Mouse (Mus musculus) heart, adult 2 months (tissue): ENCODE measurements around the gene Taar8c. TPM values are rescaled to one million over a fixed set of nuclear protein-coding genes. Genes with fewer than 3 reads are reported as not detected.
"Not testable (repeated sequence)": the region's sequence is repeated elsewhere in the genome, so short reads cannot be mapped to it uniquely, and the experiment has no call there.

Experiments used
- DNase-seq, 2 experiments: peaks; one replicate each; pipeline ENCODE4 v3.0.0; 2021
- H3K27ac ChIP-seq: fragments of 200-600 bp; 2 replicates; pipeline ENCODE4 v1.8.1; 2022
- H3K27me3 ChIP-seq: fragments of 200-500 bp; 2 replicates; pipeline ENCODE4 v1.6.1; 2012; ENCODE audit warnings: mild to moderate bottlenecking, low read length, inconsistent platforms, mixed read lengths; ENCODE audit not compliant: control insufficient read depth, insufficient read depth
- H3K36me3 ChIP-seq: fragments of 200-500 bp; 2 replicates; pipeline ENCODE4 v1.6.1; 2012; ENCODE audit warnings: low read length, inconsistent platforms; ENCODE audit not compliant: control insufficient read depth, insufficient read depth
- H3K4me1 ChIP-seq: fragments of 200-500 bp; 2 replicates; pipeline ENCODE4 v1.6.1; 2011; ENCODE audit warnings: low read length; ENCODE audit not compliant: control insufficient read depth, insufficient read depth
- H3K4me3 ChIP-seq: fragments of 200-600 bp; 2 replicates; pipeline ENCODE4 v1.8.1; 2022
- H3K79me2 ChIP-seq: fragments of 200-500 bp; replicated peaks from 2 replicates; pipeline ENCODE4 v1.6.1; 2012; ENCODE audit warnings: mild to moderate bottlenecking, inconsistent platforms, low read length, moderate library complexity, mixed read lengths; ENCODE audit not compliant: control insufficient read depth, insufficient read depth
- H3K9ac ChIP-seq: fragments of 200-500 bp; 2 replicates; pipeline ENCODE4 v1.6.1; 2012; ENCODE audit warnings: low read depth, mild to moderate bottlenecking, control low read depth, inconsistent platforms, low read length, mixed read lengths
- CTCF ChIP-seq: fragments of 200-600 bp; IDR thresholded peaks from 2 replicates; pipeline ENCODE4 v1.8.1; 2022; ENCODE audit warnings: antibody characterized with exemption, mild to moderate bottlenecking, moderate library complexity
- EP300 ChIP-seq: fragments of 200-500 bp; IDR thresholded peaks from 2 replicates; pipeline ENCODE4 v1.6.1; 2011; ENCODE audit warnings: low read depth, low read length, control low read depth; ENCODE audit not compliant: insufficient read depth
- POLR2A ChIP-seq: fragments of 200-500 bp; IDR thresholded peaks from 2 replicates; pipeline ENCODE4 v1.6.1; 2011; ENCODE audit warnings: mild to moderate bottlenecking, low read depth, low read length, control low read depth; ENCODE audit not compliant: insufficient read depth
- WGBS: fragments of 180-500 bp; shearing (Covaris S2); methylation state at CpG from one replicate; pipeline ENCODE4 v1.1.7; 2018; 5-methylcytosine and 5-hydroxymethylcytosine counted together
- intact Hi-C: fragments of 180-260 bp; cut with DNase I; formaldehyde crosslinking; loops from one replicate; pipeline ENCODE4 v1.15.1; 2025
- polyA plus RNA-seq: library from polyadenylated mRNA; depleted of rRNA; stranded (reverse); fragments of >200 nt; gene quantifications from 2 replicates; pipeline ENCODE4 v1.2.3, GENCODE M21; 2012; rRNA removed
- total RNA-seq, 2 experiments: library from RNA; stranded (reverse); gene quantifications; 2 replicates each; pipeline ENCODE4 v1.2.3; 2021

Taar8c gene
- total and polyA plus RNA-seq, 3 experiments: not detected

- intact Hi-C loops: no loop called here
- H3K79me2 ChIP-seq: no peaks in the 10 kb centered on the region
Observed at GRCm38 (mm10) chr10:24085936-24086335, 15.8 kb downstream of the Taar8c start.

DNA sequence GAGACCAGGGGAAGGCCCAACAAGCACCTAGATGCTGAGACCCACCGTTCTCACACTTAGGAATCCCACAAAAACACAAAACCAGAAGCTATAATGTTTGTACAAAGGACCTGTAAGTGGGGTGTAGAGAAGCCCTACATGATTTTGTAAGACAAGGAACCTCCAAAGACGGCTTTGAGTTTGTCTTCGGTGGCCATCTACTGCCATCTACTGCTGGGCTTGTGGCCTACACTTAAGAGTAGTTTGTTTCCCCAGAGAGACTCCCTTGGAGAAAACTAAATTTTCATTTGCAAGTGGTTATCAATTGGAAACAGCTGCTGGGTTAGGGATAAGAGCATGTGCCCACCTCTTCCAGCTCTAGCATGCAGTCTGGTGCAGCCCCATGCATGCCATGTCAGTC is 21.5 kb downstream of the Taar8c start:
- peak; percentile 73 for TF ChIP-seq CTCF
- TF ChIP-seq EP300: no peak
- Histone ChIP-seq H3K79me2 (no peaks in the 10 kb centered on the region), H3K27ac (no peak overlapping the region), H3K4me1 (no peaks in the 10 kb centered on the region), H3K36me3 (no peaks in the 10 kb centered on the region), H3K27me3 (no peaks in the 10 kb centered on the region), H3K4me3 (no peak overlapping the region), H3K9ac (no peak overlapping the region)
- peak; percentile 15 to 32 for DNase-seq
- 43% methylated on average over 3 of the region's 3 CpGs for WGBS
- intact Hi-C loops: loop anchor here (2.0 kb wide), 1 partner anchor 101 kb away; no protein-coding TSS in a partner anchor

More at GRCm38 (mm10) chr10:24085936-24086335, 15.8 kb downstream of the Taar8c start:
- Histone ChIP-seq H3K4me3 (no peak overlapping the region), H3K27ac (no peak overlapping the region), H3K27me3 (no peaks in the 10 kb centered on the region), H3K4me1 (no peaks in the 10 kb centered on the region; the same call in 1 of the 2 replicates), H3K9ac (no peak overlapping the region), H3K36me3 (no peaks in the 10 kb centered on the region)
- DNase-seq: no peak
- TF ChIP-seq CTCF (no peak), EP300 (no peak), POLR2A (no peak)
- WGBS: 76% methylated on average over 5 of the region's 5 CpGs

GRCm38 (mm10) chr10:24076200-24076599 is 25.5 kb downstream of the Taar8c start, which contains the start of gene Taar8a:
TSS of gene Taar8a (plus strand) at chr10:24076500.
- WGBS: 85% methylated on average over 2 of the region's 4 CpGs
- H3K4me3 ChIP-seq, H3K27ac ChIP-seq, intact Hi-C loops, H3K27me3 ChIP-seq, H3K9ac ChIP-seq, DNase-seq, H3K36me3 ChIP-seq, H3K79me2 ChIP-seq, H3K4me1 ChIP-seq: not testable (repeated sequence)

GRCm38 (mm10) chr10:24074751-24075150 is 27.0 kb downstream of the Taar8c start:
- WGBS: 31% methylated on average over 2 of the region's 2 CpGs
- intact Hi-C loops, H3K9ac ChIP-seq, H3K36me3 ChIP-seq, H3K79me2 ChIP-seq, H3K27me3 ChIP-seq, DNase-seq, H3K4me3 ChIP-seq, H3K27ac ChIP-seq, H3K4me1 ChIP-seq: not testable (repeated sequence)

- 71% methylated on average over 3 of the region's 3 CpGs for WGBS
- Histone ChIP-seq H3K4me1 (no peaks in the 10 kb centered on the region), H3K36me3 (no peaks in the 10 kb centered on the region), H3K4me3 (no peak overlapping the region), H3K9ac (no peak overlapping the region), H3K27me3 (no peaks in the 10 kb centered on the region), H3K79me2 (no peaks in the 10 kb centered on the region), H3K27ac (no peak overlapping the region)
- no peak for DNase-seq
- intact Hi-C loops: no loop called here
- TF ChIP-seq POLR2A (no peak), EP300 (no peak), CTCF (no peak)
Observed at GRCm38 (mm10) chr10:24058986-24059385, 42.7 kb downstream of the Taar8c start.

- WGBS: 41% methylated on average over 5 of the region's 5 CpGs
Observed at GRCm38 (mm10) chr10:24052039-24052438, 49.7 kb downstream of the Taar8c start.

More at GRCm38 (mm10) chr10:24052039-24052438, 49.7 kb downstream of the Taar8c start:
- no peaks in the 10 kb centered on the region for H3K79me2 ChIP-seq
- H3K36me3 ChIP-seq: no peaks in the 10 kb centered on the region
- no peak overlapping the region for H3K4me3 ChIP-seq
- H3K9ac ChIP-seq: no peak overlapping the region
- H3K27me3 ChIP-seq: no peaks in the 10 kb centered on the region
- no peak for DNase-seq
- TF ChIP-seq POLR2A (no peak), EP300 (no peak), CTCF (no peak)
- intact Hi-C loops: no loop called here
- no peak overlapping the region for H3K27ac ChIP-seq
- no peaks in the 10 kb centered on the region for H3K4me1 ChIP-seq

Other genes starting within 250 kb of the Taar8c start
- under 1 TPM; 0.30 to 0.31 TPM for gene Vnn1, start 207.2 kb downstream of the Taar8c start, total RNA-seq
- 0.62 and 0.67 TPM in 2 replicates for gene Vnn1, start 207.2 kb downstream of the Taar8c start, polyA plus RNA-seq
- gene Taar1, start 181.6 kb downstream of the Taar8c start, total RNA-seq: not detected
- gene Taar1, start 181.6 kb downstream of the Taar8c start, polyA plus RNA-seq: not detected in 2 replicates
- not detected for gene Taar2, start 163.3 kb downstream of the Taar8c start, total RNA-seq
- gene Taar2, start 163.3 kb downstream of the Taar8c start, polyA plus RNA-seq: not detected in 2 replicates
- gene Taar3, start 152.4 kb downstream of the Taar8c start, total RNA-seq: not detected
- gene Taar3, start 152.4 kb downstream of the Taar8c start, polyA plus RNA-seq: not detected in 2 replicates
- not detected for gene Taar4, start 141.4 kb downstream of the Taar8c start, total RNA-seq
- gene Taar4, start 141.4 kb downstream of the Taar8c start, polyA plus RNA-seq: not detected in 2 replicates
- not detected for gene Taar5, start 131.2 kb downstream of the Taar8c start, total RNA-seq
- not detected in 2 replicates for gene Taar5, start 131.2 kb downstream of the Taar8c start, polyA plus RNA-seq
- not detected for gene Taar6, start 116.3 kb downstream of the Taar8c start, total RNA-seq
- not detected in 2 replicates for gene Taar6, start 116.3 kb downstream of the Taar8c start, polyA plus RNA-seq
- not detected for gene Taar7a, start 108.4 kb downstream of the Taar8c start, total RNA-seq
- gene Taar7a, start 108.4 kb downstream of the Taar8c start, polyA plus RNA-seq: not detected in 2 replicates
- gene Taar7b, start 102.0 kb downstream of the Taar8c start, total RNA-seq: not detected
- not detected in 2 replicates for gene Taar7b, start 102.0 kb downstream of the Taar8c start, polyA plus RNA-seq
- not detected for gene Taar7d, start 74.7 kb downstream of the Taar8c start, total RNA-seq
- not detected in 2 replicates for gene Taar7d, start 74.7 kb downstream of the Taar8c start, polyA plus RNA-seq
- not detected for gene Taar7e, start 64.3 kb downstream of the Taar8c start, total RNA-seq
- not detected in 2 replicates for gene Taar7e, start 64.3 kb downstream of the Taar8c start, polyA plus RNA-seq
- gene Taar7f, start 52.4 kb downstream of the Taar8c start, total RNA-seq: not detected
- not detected in 2 replicates for gene Taar7f, start 52.4 kb downstream of the Taar8c start, polyA plus RNA-seq
- gene Taar8a, start 25.4 kb downstream of the Taar8c start, total RNA-seq: not detected
- gene Taar8a, start 25.4 kb downstream of the Taar8c start, polyA plus RNA-seq: not detected in 2 replicates
- gene Taar8b, start 9.6 kb downstream of the Taar8c start, total RNA-seq: not detected
- gene Taar8b, start 9.6 kb downstream of the Taar8c start, polyA plus RNA-seq: not detected in 2 replicates
- gene Taar9, start 7.6 kb upstream of the Taar8c start, total RNA-seq: not detected
- not detected in 2 replicates for gene Taar9, start 7.6 kb upstream of the Taar8c start, polyA plus RNA-seq
- gene Stx7, start 47.4 kb upstream of the Taar8c start, total RNA-seq: 10 to 100 TPM; 45.9 to 56.5 TPM
- 40.9 and 48.2 TPM in 2 replicates for gene Stx7, start 47.4 kb upstream of the Taar8c start, polyA plus RNA-seq
- gene Moxd1, start 121.6 kb upstream of the Taar8c start, total RNA-seq: under 1 TPM; 0.32 to 0.50 TPM
- 0.53 and 1.3 TPM in 2 replicates for gene Moxd1, start 121.6 kb upstream of the Taar8c start, polyA plus RNA-seq